Mouse (Mus musculus) cerebellum, postnatal 25 days (tissue): ENCODE measurements at regions not wholly inside any gene's neighbourhood (a gene's known extent, or its start where the extent isn't known, plus 50 kb on each side); places are given as distances from the start of the nearest gene placed in this dataset.

Experiments used
- DNase-seq, 2 experiments: peaks; one replicate each; pipeline ENCODE4 v3.0.0; 2021; ENCODE audit warnings: mixed read lengths in 2 of 2

- no peak for DNase-seq
Measured at GRCm38 (mm10) chr17:85932360-85933132, 212.4 kb downstream of the Srbd1 start.

DNA sequence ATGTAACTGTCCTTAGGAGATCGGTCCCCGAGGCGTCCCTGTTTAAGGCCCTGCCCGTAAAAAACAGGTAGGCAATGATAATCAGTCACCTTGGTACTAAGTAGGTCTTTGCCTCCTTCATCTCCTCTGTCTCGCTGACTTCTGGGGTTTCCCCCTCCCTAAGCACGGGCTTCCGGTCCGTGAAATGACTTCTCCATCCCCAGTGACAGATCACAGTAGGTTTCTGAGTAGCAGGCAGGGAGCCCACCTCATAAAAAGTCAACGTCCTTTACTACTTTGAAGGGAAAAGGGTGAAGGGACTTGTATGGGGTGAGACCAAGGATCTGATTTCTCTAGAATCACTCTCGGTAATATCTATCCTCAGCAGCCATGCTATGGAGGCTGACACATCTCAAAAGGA lies 213.0 kb downstream of the Srbd1 start:
- DNase-seq: no peak

DNA sequence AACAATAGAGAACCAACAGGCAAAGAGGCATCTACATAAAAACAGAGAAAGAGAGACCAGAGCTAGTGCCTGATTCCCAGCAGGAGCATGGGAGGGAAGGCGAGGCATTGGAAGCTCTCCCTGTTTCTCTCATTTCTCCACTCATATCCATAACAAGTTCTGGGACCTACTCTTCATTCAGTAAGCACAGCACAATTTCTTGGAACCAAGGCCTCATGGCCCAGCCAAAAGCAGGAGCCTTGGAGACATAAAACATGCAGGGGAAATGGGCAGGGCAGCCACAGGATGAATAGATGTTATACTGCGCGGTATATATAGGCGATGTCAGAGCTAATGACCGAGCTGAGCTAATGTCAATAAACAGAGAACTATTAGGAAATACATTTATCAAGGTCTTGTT lies 214.2 kb downstream of the Srbd1 start:
- no peak for DNase-seq

DNA sequence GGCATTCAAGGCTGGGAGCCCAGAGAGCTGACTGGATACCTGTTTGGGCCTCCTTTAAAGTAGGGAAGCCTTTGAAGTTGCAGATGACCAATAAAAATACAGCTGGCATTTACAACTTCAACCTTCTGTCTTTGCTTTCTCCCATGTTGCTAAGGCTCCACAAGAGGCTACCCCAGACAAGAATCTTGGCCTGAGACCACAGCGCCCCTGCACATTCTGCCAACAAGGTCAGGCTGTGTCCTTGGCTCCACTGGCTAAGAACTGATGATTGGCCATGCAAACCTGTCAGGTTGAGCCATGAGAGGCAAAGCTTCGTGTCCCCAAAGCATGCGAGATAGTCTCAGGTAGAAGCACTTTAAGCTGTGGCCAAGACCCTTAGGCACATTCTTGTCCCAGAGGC lies 214.6 kb downstream of the Srbd1 start:
- peak in 1 of 2 experiments; percentile 6 for DNase-seq

DNA sequence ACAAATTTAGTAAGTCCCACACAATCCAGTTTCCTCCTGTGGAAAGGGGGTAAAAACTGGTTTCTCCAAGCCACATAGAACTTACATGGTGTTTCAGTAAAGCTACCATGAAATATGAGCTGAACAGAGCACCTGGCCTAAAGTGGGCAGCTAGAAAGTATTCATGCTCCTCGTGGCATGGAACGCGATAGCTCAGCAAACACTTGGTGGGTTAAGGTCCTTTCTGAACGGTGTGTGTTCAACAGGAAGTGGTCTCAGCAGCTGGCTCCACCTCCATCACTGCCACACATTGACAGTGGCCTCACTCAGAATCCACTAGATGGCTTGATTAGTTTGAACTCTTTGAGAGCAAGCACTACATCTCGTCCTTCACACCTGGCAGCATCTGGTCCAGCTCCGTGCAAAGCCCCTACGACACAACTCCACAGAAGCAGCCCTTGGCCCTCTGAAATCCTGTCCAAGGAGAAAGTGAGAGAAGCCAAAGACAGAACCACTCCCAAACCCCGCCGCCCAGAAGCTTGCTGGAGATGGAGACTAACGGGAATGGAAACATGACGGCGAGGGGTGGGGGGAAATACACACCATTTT lies 215.2 kb downstream of the Srbd1 start:
- no peak for DNase-seq

- DNase-seq: no peak
Measured at GRCm38 (mm10) chr17:85928543-85928942, 216.4 kb downstream of the Srbd1 start.

DNA sequence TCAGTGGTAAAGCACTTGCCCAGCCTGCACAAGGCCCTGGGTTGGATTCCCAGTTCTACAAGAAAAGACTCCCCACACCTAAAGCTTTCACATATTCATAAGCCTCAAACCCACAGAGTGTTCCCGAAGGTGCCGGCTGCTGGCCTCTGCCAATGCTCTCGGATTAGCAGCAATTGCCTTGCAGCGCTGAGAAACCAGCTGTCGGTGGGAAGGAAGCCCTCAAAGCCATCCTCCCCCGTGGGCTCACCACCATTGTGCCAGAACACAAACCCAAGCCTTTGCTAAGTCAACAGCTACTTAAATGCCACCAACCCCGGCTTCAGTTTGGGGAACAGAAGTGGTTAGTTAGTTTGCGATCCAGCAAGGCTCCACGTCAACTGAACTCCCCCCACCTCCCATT lies 217.7 kb downstream of the Srbd1 start:
- DNase-seq: no peak

DNA sequence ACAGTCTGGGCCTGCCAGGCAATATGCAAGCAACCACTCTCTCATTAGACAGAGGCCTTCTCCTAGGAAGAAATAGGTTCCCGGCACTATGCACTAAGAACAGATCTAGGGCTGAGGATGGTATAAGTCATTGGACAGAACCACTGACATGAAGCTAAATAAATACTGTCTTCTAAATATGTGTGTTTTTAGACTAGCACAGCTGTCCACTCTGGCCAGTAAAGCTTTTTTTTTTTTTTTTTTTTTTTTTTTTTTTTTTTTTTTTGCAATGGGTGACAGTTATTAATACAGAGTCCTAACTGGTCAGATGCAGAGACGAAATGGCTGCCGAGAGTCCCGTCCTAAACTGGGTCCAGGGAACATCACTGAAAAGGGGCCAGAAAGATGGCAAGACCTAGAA lies 218.9 kb downstream of the Srbd1 start:
- DNase-seq: no peak

DNA sequence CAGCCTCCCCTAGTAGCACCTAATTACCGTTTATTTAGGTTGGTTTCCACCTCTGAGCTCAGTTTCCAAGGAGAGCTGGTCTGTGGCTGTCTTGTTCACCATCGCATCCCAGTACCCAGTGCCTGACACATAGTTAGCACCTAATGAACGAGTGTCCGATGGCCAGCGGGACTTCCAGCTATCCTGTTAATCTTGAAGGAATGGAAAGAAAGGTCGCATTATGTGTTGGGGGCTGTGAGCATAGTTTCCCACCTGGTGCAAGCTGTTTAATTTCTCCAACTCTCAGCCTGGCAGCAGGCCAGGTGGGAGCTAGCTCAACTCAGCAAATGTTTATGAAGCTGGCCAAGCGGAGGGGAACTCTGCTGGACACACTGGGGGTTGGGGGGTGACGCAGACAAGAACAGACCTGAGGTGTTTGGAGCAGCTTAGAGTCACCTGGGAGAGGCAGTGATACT lies 223.7 kb downstream of the Srbd1 start:
- peak in 1 of 2 experiments; percentile 10 for DNase-seq

GRCm38 (mm10) chr17:85919868-85920267 lies 225.1 kb downstream of the Srbd1 start:
- no peak for DNase-seq

DNA sequence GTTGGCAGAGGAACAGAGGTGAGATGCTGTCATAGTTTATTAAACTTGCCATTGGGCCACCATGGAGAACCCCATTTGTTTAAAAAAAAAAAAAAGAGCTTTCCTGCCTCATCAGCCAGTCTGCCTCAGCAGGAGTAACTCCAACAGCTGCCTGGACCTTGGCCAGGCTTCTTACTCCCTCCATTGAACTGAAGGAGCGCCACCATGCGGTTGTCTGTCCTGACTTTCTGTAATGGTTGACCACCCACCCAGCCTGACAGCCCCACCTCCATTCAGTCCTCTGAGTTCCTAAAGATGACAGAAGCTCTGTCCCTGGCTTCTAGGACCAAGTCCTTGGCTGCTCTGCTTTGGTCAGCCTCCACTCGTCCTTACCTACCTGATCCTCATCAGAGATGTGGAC lies 227.8 kb upstream of the Six2 start:
- DNase-seq: no peak

GRCm38 (mm10) chr17:85914062-85914461 lies 226.0 kb upstream of the Six2 start:
- DNase-seq: no peak

GRCm38 (mm10) chr17:85908709-85909108 lies 220.6 kb upstream of the Six2 start:
- no peak for DNase-seq

DNA sequence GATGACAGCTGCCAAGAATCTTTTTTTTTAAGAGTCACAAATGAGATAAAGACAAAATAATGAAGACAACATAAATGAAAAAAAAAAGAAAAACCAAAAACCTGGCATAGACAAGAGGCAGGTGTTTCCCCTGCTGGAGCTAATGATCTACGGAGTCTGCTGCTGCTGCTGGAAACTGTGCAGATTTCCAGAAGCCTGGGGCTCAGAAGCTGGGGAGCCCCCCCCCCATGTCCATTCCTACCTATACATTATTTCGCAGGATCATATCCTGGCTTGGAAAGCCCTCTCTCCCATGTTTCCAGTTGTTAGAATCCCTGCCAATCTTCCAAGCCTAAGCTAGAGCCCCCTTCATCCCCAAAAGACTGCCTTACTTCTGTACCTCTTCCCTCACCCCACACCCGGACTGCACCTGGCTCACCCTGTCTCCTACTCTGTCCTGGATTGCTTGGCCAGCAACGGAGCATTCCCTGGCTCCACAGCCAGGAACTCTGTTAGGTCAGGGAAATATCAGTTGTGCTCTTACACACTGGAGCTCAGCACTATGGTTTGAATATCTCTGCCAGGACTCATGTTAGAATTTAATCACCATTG lies 218.6 kb upstream of the Six2 start:
- DNase-seq: no peak

DNA sequence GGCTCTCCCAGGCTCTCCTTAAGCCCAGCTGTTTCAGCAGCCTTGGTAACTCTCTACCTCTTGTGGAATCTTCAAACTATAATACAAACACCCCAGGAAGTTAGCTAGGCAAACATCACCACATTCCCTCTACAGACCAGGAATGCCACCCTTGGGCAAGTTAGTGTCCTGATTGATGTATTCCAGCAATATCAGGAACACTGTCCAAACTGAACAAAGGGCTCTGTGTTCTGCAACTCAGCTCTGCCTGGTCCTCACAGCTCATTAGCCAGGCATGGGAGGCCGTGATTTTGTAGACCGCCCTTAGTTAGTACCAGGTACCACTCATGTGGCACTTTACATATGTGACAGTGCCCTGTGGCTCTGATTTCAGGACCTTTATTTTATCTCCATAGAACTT lies 214.5 kb upstream of the Six2 start:
- no peak for DNase-seq

DNA sequence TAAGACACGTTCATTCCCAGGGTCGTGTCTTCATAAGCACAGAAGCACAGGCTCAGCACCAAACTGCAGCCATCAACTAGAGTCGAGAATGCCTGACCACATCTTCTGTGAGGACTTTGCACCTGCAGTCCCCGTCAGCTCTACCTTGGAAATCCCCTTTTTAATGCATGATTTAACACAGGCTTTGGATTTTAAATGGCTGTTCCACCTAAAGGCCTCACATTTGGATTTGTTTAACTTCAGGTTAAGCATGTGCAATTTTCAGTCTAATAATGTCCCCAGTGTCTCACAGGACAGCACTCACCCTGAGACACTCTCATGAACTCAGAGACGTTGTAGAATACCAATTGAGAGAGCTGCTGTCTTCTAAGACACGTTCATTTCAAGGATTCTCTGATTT lies 211.0 kb upstream of the Six2 start:
- no peak for DNase-seq

DNA sequence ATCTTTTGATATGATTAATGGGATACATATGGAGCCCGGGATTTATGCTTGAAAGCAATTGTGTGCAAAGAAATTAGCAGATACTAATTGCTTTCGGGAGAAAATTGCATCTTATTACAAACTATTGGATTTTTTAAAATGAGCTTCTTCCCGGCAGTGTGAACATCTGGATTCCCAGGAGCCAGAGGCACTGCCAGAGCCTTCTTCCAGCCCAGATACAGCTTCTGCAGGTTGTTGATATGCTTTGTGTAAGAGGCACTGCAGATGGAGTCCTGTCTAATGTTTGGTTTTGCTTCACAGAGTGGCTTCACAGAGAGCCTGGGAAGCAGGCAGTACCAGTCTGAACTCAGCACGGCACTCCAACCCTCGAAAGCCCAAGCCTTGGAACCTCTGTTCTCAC lies 207.9 kb upstream of the Six2 start:
- no peak for DNase-seq

GRCm38 (mm10) chr17:85891243-85891642 lies 203.2 kb upstream of the Six2 start:
- DNase-seq: no peak

- DNase-seq: no peak
Measured at GRCm38 (mm10) chr17:85889746-85890532, 201.9 kb upstream of the Six2 start.

GRCm38 (mm10) chr17:85888568-85889398 lies 200.7 kb upstream of the Six2 start:
- DNase-seq: no peak

GRCm38 (mm10) chr17:85886675-85887074 lies 198.6 kb upstream of the Six2 start:
- DNase-seq: no peak

GRCm38 (mm10) chr17:85886237-85886636 lies 198.2 kb upstream of the Six2 start:
- DNase-seq: no peak
